Mouse (Mus musculus) brain, embryonic 18.5 days (tissue): Measurements from ENCODE around the gene Cfap126.
"Not testable (repeated sequence)": the region's sequence is repeated elsewhere in the genome, so short reads cannot be mapped to it uniquely, and the experiment has no call there.

Experiments
- DNase-seq: peaks from one replicate; pipeline ENCODE4 v3.0.0-alpha.2; 2012; ENCODE audit warnings: low read depth, low spot score

Gene Cfap126

DNA sequence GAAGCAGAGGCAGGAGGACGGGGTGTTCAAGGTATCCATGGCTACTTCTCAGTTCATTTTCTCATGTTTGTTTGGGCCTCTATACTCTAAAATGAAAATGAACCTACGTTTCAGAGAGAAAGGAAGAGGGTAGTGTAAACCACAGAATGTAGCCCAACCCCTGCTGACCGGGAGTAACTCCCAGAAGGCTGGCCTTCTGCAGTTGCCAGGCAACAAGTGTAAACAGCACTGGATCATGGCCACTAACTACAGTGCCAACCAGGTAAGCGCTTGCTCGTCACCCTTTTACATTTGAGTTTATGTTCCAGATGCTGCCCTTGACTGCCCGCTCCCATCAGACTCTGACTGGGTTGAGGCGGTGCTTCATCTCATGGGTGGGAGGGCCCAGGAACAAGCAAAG is 9.2 kb downstream of the Cfap126 start:
- DNase-seq: no peak

- DNase-seq: no peak
These were observed 10.7 kb downstream of the Cfap126 start for GRCm38 (mm10) chr1:171124398-171124797.

GRCm38 (mm10) chr1:171129251-171129650 is 15.5 kb downstream of the Cfap126 start:
- DNase-seq: no peak

DNA sequence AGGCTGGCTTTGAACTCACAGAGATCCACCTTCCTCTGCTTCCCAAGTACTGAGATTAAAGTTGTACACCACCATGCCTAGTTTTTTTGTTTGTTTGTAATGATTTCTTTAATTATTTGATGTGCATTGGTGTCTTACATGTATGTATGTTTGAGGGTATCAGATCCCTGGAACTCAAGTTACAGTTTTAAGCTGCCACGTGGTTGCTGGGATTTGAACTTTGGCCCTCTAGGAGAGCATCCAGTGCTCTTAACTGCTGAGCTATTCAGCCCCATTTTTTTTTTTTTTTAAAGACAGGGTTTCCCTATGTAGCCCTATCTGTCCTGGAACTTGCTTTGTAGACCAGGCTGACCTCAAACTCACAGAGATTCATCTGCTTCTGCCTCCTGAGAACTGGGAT is 17.3 kb downstream of the Cfap126 start:
- DNase-seq: no peak

DNA sequence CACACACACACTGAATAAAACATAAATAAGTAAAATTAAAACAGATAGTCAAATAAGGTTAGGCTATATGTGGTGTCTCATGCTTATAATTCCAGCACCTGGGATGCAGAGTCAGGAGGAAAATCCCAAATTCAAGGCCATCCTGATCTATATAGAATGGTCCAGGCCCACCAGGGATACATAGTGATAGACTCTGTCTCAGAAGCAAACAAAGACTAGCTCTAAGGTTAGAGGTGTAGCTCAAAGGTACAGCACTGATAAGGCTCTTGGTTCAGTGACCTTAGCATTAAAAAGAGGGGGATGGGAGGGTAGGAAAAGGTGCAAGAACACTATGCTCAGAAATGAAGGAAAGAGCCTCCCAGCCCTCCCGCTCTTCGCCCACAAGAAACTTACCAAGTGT is 21.9 kb downstream of the Cfap126 start:
- DNase-seq: no peak

DNA sequence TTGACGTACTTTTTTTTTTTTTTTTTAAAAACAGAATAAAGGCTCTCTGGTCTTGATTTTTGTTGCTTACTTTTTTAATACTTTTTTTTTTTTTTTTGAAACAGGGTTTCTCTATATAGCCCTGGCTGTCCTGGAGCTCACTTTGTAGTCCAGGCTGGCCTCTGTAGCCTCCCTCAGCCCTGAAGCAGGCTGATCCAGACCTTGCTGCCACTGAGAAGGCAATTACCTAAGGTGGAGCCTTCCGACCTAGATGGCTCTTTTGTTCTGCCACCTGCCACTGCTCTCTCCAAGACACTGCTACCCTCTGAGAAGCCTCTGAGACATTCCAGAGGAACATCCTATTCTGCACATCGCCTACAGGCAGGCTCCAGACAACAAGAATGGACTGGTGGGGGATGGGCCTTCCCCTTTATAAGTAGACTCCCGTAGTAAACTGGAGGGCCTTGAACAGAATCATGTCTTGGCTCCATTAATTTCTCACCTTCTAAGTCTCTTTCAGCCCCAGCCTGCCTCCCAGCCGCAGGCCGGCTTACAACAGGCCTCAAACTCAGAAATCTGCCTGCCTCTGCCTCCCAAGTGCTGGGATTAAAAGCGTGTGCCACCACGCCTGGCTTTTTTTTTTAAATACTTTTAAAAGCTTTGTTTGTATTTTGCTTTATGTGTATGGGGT is 23.9 kb downstream of the Cfap126 start:
- not testable (repeated sequence) for DNase-seq

DNA sequence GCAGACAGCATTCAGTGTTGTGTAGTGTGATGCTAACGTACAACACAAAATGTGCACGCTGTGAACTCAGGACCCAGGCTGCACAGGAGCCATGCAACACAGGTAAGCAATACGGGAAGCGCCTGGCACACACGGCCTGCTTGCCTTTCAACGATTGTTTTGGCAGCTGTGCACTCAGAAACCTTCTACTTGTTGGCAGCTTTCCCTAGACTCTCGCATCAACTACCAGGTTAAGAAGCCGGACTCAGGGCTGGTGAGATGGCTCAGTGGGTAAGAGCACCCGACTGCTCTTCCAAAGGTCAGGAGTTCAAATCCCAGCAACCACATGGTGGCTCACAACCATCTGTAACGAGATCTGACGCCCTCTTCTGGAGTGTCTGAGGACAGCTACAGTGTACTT is 29.3 kb downstream of the Cfap126 start:
- DNase-seq: not testable (repeated sequence)

DNA sequence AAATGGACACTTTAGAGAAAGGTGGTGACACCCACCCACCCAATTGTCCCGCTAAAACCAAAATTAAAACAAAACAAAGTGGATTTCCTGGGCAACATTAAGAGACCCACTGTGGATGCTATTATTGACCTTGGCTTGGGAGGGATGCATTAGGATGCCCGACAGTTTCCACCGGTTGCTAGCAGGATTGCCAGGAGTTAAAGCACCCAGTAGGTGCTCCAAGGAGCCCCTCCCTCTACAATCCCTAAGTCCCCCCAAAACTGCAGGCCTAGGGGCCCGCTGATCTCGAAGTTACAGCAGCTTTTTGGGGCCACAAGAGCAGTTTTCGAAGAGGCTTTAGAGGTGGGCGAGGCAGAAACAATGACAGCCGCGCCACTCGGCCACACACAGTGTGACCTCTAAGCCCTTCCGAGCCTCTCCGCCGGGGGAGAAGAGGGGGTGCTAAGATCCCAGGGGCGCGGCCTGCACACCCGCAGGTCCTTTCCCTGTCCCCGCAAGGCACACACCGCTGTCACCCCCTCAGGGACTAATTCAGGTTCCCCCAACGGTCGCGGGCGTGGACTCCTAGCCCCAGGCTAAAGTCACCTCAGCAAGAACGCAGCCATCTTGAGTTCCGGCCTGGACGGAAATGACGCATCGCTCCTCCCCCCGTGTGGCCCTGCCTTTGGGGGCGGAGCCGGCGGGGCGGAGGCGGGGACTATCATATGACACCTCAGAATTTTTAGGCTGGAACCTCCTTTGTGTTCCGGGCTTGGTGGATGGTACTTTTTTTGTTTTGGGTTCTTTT is 36.4 kb downstream of the Cfap126 start, which contains the start of the genes Sdhc and Mpz:
Gene Sdhc, minus strand, starts transcription at position 630 of the 787 bp plus-strand sequence.
Gene Mpz, plus strand, starts transcription at position 738 of the 787 bp plus-strand sequence.
- peak; percentile 86 for DNase-seq

DNA sequence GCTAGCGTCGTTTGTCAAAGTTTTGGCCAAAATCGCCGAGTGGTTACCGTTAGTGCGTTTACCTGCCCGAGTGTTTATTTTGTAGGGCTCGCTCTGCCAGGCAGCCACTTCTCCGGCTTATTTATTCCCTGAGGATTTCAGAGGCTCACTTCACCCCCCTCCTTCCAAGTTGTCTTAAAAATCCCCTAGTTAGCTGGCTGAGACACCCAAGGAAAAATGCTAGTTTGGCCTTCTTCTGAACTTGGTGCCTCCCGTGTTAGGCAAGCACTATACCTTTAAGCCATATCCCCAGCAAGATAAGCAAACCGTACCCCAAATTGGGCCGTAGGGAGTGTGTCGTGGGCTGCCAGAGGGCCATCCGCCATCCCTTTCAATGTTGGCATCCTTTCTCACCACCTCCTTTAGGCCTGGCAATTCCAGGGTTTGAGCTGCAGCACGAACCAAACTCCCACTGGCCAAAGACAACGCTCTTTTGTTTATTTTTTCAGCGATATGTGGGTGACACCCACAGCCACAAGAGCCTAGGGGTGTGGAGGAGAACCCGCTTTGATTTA is 37.2 kb downstream of the Cfap126 start:
- no peak for DNase-seq

- DNase-seq: no peak
These were observed 38.2 kb downstream of the Cfap126 start for GRCm38 (mm10) chr1:171151966-171152365.

- no peak for DNase-seq
These were observed 42.9 kb downstream of the Cfap126 start for GRCm38 (mm10) chr1:171156644-171157043.

DNA sequence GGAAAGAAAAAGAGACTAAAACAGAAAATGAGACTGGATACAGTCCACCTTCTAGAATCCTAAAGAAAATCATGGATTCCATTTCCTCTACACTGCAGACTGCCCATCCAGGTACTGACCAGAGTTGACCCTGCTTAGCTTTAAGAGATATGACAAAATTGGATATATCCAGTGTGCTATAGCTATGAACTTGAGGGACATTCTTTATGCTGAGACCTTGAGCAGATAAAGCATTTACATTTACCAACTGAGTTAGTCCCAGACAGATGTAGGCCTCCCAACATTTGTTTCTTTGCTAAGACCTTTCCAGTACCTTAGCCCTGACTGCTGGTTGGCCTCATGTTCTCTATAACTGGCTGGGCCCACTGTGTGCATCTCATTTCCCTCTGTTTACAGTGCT is 44.2 kb downstream of the Cfap126 start:
- no peak for DNase-seq

DNA sequence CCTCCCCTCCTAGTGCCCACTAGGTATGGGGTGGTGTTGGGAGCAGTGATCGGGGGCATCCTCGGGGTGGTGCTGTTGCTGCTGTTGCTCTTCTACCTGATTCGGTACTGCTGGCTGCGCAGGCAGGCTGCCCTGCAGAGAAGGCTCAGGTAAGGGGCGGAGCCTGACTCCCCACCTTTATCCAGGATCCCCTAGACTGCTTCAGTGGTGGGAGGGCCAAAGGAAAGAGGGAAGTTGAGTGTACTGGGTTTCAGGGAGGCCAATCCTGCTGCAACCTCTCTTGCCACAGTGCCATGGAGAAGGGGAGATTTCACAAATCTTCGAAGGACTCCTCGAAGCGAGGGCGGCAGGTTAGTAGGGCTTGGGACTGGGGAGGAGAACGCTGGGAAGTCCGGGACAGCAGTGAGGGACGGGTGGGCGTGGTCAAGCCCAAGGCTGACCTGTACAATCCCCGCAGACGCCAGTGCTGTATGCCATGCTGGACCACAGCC is 45.8 kb downstream of the Cfap126 start:
- DNase-seq: no peak

DNA sequence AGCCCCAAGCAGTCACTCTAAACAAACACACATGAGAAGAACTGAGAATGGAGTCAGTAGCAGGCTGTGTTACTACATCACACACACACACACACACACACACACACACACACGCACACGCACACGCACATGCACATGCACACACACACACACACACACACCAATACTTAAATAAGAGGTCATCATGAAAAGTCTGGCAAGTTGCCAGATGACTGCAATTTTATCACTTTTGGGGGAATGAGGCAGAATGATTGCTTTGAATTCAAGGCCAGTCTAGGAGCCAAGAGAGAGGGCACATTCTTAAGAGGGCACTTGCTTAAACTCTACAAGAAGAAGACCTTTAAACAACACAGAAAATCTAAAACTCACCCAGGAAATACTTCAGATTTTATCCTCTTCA is 48.8 kb downstream of the Cfap126 start:
- no peak for DNase-seq

DNA sequence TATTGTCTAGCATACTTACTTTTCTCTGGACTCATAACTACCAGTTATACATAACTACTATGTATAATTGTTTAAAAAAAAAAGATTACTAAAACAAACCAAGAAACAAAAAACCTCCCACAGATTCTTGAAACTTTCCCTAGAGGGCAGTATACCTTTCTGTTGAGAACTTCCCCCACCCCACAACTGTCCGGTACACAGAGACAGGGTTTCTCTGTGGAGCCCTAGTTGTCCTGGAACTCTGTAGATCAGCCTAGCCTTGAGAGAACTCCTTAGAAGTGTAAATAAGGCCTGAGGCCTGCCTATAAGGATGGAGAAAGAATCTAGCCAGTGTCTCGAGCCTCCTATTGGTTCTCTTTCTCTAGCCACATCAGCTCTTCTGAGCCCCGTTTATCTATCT is 50.5 kb downstream of the Cfap126 start:
- no peak for DNase-seq

DNA sequence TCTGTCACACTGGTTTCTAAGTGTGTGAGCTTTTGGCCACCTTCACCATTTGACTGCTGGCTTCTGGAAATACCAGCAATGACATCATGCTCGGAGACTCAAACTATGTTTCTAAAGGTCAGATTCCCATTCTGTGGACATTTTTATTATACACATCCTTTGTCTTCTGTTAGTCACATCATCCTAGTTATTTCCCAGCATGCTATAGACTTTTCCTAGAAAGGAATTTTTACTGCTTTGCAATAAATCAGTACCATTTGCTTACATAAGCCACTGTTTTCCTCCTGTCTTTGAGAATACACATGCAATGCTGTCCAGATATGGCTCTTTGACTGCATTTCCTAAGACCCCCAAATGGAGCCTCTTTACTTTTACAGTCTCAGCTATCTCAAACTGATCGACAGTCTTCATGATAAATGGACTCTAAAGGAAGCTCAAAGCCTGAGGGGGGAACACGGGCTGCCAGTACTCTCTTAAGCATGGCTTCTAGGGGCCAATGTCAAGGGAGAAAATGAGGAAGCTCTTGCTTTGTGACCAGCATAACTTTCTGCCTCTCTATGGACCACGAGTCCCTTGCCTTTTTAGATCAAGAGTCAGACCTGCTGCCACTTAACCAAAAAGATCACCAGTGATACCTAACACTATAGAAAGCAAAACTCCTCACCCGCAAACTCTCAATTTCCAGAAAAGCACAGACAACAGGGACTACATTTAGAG is 52.1 kb downstream of the Cfap126 start:
- DNase-seq: no peak

GRCm38 (mm10) chr1:171168906-171169305 is 55.2 kb downstream of the Cfap126 start:
- no peak for DNase-seq

- DNase-seq: no peak
These were observed 56.2 kb downstream of the Cfap126 start for GRCm38 (mm10) chr1:171169913-171170312.

DNA sequence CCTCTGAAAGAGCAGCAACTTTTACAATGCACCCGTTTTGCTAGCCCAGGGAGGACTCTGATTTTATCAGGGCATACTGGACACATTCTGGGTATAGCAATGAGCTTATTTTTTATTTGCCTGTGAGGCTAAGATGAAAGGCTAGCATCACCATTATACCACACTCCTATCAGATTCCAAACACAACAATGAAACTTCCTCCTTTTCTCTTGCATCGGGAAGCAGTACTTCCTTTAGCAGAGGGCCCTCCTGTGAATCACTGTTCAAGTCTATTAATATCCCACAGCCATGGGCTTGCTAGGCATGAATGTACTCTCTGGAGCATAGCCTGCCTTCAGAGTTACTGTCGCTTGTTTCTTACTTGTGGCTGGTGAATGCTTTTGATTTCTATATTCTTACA is 57.4 kb downstream of the Cfap126 start:
- no peak for DNase-seq

DNA sequence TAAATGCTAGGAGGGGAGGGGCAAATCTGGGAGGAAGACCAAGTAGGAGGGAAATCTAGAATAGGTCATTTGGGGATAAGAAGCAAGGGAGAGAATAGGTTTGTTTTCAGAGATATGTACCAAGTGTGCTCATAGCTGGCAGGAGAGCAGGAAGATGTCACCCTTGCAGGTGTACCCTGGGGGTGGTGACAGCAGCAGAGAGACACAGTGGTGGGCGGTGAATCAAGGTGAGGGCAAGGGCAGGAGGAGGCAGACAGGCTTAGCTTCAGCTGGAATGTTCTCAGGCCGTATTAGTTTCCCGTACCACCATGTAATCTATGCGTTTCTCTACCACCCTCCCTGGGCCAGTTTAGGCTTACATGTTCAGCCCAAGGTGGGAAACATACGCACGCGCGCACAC is 59.1 kb downstream of the Cfap126 start:
- no peak for DNase-seq
